Mouse (Mus musculus): ENCODE measurements around the gene Zwint. TPM values are rescaled to one million over a fixed set of nuclear protein-coding genes. Genes with fewer than 3 reads are reported as not detected.

The Zwint gene
- total RNA-seq (2014; fragmentation: Nextera tagmentation) (73.5 and 83.2 TPM in 2 replicates), total RNA-seq (2017) (162 and 190 TPM in 2 replicates)

- ATAC-seq (replicated peaks; ENCODE audit: poor library complexity, severe bottlenecking), result peak; percentile 83
Observed at GRCm38 (mm10) chr10:72654270-72655016, at the start of gene Zwint. Gene Zwint (plus strand): TSS chr10:72654845.

GRCm38 (mm10) chr10:72613125-72613915, 41.3 kb upstream of the Zwint start:
- no peak for ATAC-seq (replicated peaks; ENCODE audit: poor library complexity, severe bottlenecking)

- ATAC-seq (replicated peaks; ENCODE audit: poor library complexity, severe bottlenecking), result no peak
Observed at GRCm38 (mm10) chr10:72616153-72616552, 38.5 kb upstream of the Zwint start.

GRCm38 (mm10) chr10:72620527-72620926, 34.1 kb upstream of the Zwint start:
- 0 out of 2 replicates have a peak, but pooled peaks have one; percentile 30 for ATAC-seq (replicated peaks; ENCODE audit: poor library complexity, severe bottlenecking)

- no peak for ATAC-seq (replicated peaks; ENCODE audit: poor library complexity, severe bottlenecking)
Observed at GRCm38 (mm10) chr10:72623561-72623960, 31.1 kb upstream of the Zwint start.

GRCm38 (mm10) chr10:72634125-72634524, 20.5 kb upstream of the Zwint start:
- no peak for ATAC-seq (replicated peaks; ENCODE audit: poor library complexity, severe bottlenecking)

- ATAC-seq (replicated peaks; ENCODE audit: poor library complexity, severe bottlenecking), result no peak
Observed at GRCm38 (mm10) chr10:72650867-72651266, 3.8 kb upstream of the Zwint start.

GRCm38 (mm10) chr10:72653797-72654196, 848 bp upstream of the Zwint start:
- ATAC-seq (replicated peaks; ENCODE audit: poor library complexity, severe bottlenecking), result no peak

- ATAC-seq (replicated peaks; ENCODE audit: poor library complexity, severe bottlenecking), result peak; percentile 78
Observed at GRCm38 (mm10) chr10:72655017-72655509, 418 bp downstream of the Zwint start.

- no peak for ATAC-seq (replicated peaks; ENCODE audit: poor library complexity, severe bottlenecking)
Observed at GRCm38 (mm10) chr10:72659198-72659597, 4.6 kb downstream of the Zwint start.

GRCm38 (mm10) chr10:72660350-72660749, 5.7 kb downstream of the Zwint start:
- no peak for ATAC-seq (replicated peaks; ENCODE audit: poor library complexity, severe bottlenecking)

GRCm38 (mm10) chr10:72667856-72668255, 13.2 kb downstream of the Zwint start:
- ATAC-seq (replicated peaks; ENCODE audit: poor library complexity, severe bottlenecking), result no peak

GRCm38 (mm10) chr10:72669086-72669485, 14.4 kb downstream of the Zwint start:
- no peak for ATAC-seq (replicated peaks; ENCODE audit: poor library complexity, severe bottlenecking)

- peak; percentile 42; the same call in 1 of the 2 replicates for ATAC-seq (replicated peaks; ENCODE audit: poor library complexity, severe bottlenecking)
Observed at GRCm38 (mm10) chr10:72675971-72676370, 21.3 kb downstream of the Zwint start.

- no peak for ATAC-seq (replicated peaks; ENCODE audit: poor library complexity, severe bottlenecking)
Observed at GRCm38 (mm10) chr10:72676550-72676949, 21.9 kb downstream of the Zwint start.

- no peak for ATAC-seq (replicated peaks; ENCODE audit: poor library complexity, severe bottlenecking)
Observed at GRCm38 (mm10) chr10:72679086-72679485, 24.4 kb downstream of the Zwint start.

GRCm38 (mm10) chr10:72701092-72701491, 46.4 kb downstream of the Zwint start:
- ATAC-seq (replicated peaks; ENCODE audit: poor library complexity, severe bottlenecking), result no peak

- no peak for ATAC-seq (replicated peaks; ENCODE audit: poor library complexity, severe bottlenecking)
Observed at GRCm38 (mm10) chr10:72713754-72714153, 59.1 kb downstream of the Zwint start.

All from granulocyte monocyte progenitor cell, adult 5-6 weeks (primary cell).